Mouse (Mus musculus) mouse trophoblast stem cell (cell line): Measurements from ENCODE around the gene Tmpo.
"Not testable (repeated sequence)": the region's sequence is repeated elsewhere in the genome, so short reads cannot be mapped to it uniquely, and the experiment has no call there.

ENCODE experiments used
- in situ Hi-C, 2 experiments: fragments of 300-500 bp; cut with MseI, MboI; formaldehyde crosslinking; loops; 2 replicates in 1 of 2; 3 replicates in 1 of 2; pipeline ENCODE4 v1.15.1; 2025

Gene Tmpo

DNA sequence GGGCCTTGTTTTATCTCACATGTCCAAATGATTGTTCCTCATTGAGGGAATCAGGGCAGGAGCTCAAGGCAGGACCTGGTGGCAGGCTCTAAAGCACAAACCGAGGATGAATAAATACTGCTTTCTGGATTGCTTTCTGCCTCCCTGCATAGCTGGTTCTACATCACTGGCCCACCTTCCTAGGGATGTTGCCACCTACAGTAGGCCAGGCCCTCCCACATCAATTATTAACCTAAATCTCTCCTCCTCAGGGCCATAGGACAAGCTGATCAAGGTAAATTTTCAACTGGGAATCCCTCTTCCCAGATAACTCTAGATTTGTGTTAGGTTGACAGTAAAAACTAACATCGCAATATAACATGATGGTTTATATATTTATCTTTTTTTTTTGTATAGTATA, 4.6 kb upstream of the Tmpo start:
- in situ Hi-C loops, result no loop called here

- in situ Hi-C loops, result not testable (repeated sequence)
Measured at GRCm38 (mm10) chr10:91184893-91185292, 3.8 kb upstream of the Tmpo start.

DNA sequence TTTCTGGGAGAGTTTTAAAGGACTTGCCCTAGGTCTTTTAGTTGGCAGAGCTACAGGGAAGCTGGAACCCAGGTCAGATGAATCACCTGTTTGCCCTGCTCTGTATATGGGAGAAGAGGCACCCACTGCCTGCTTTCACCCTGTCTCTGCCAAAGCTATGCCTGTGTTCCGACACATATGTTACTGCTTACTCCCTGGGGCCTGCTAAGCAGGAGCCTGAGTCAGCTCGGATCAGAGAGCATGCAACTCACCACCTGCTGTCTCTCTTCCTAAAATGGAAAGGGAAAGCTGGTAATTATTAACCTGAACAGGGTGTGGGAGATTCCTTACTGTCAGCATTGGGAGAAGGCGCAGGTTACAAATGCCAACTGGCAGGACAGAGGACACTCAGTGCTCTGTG, 2.2 kb upstream of the Tmpo start:
- in situ Hi-C loops, result no loop called here

- in situ Hi-C loops, result no loop called here
Measured at GRCm38 (mm10) chr10:91182291-91182990, 1.3 kb upstream of the Tmpo start.

- in situ Hi-C loops, result no loop called here
Measured at GRCm38 (mm10) chr10:91181461-91182288, 560 bp upstream of the Tmpo start.

DNA sequence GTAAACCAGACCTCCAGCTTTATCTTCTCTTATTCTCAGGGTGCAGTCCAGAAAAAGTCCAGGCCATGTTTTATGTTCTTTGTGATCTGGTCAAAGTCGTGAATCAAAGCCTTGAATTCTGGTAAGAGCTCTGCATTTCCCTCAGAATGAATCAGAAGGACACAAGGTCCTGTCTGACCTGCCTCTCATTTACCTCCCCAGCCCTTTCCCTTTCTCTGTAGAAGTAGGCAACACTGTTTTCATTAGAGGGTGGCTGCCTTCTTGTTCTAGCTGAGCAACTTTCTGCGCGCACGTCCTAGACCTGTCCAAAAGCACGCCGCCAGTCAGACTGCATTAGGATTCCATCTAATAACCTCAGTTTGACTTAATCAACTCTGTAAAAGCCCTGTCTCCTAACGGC, 814 bp downstream of the Tmpo start:
- in situ Hi-C loops, result no loop called here

DNA sequence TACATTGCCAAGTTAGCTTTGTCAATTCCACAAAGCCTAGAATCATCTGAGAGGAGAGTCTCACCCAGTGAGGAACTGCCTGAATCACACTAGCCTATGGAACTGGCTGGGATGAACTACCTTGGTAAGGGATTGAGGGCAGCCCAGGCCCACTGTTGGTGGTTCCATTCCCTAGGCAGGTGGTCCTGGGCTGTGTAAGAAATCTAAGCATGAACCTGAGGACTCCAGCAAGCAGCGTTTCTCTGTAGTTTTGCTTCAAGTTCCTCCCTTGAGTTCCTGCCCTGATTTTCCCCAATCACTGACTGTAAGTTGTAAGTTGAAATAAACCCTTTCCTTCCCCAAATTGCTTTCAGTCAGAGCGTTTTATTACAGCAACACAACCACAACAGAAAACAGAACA, 1.3 kb downstream of the Tmpo start:
- in situ Hi-C loops, result no loop called here

DNA sequence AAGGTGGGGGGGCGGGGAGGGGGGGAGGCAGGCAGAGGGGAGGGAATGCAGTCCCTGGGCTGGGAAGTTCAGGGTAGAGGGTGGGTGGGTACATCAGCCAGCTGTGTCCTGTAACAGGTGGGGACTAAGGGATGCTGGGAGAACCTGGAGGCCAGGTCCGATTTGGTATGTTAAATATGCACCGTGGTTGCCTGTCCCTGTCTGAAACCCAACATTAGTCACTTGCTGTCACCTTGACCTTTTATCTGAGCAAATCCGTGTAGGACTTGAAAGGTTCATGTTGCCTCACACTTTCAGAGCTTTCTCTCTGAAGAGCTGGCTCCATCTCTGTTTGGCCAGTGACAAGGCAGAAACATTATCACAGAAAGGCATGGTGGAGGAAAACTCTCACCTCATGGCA, 3.9 kb downstream of the Tmpo start:
- in situ Hi-C loops, result no loop called here

DNA sequence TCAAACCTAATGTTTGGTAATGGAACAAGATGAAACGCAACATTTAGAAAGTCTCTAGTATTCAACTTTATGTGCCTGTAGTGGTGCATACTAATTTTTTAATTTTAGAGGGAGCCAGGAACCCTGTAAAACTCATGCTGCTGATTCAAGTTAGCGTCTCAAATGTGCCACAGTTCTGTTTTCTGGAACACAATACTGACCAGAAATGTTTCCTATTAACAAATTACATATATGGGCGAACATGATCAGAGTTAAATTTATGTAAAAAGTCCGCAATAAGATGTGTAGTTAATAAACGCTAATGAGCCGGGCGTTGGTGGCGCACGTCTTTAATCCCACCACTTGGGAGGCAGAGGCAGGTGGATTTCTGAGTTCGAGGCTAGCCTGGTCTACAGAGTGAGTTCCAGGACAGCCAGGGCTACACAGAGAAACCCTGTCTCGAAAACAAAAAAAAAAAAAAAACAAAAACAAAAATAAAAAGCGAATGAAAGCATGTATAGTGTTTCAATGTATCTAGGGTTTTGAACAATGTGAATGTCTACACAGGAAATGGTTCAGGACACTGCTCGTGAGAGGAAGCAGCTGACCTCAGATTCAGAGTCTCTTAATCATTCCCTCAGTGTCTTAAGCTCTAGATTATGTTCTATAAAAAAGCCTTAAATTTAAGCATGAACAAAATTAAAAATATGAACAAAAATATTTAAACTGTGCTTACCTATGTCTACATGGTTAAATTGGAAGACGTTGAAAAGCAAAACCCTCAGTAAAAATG, 8.6 kb downstream of the Tmpo start:
- in situ Hi-C loops, result no loop called here

GRCm38 (mm10) chr10:91171455-91172328, 9.4 kb downstream of the Tmpo start:
- in situ Hi-C loops, result no loop called here

GRCm38 (mm10) chr10:91171041-91171440, 10.1 kb downstream of the Tmpo start:
- in situ Hi-C loops, result no loop called here

GRCm38 (mm10) chr10:91170143-91170941, 10.8 kb downstream of the Tmpo start:
- in situ Hi-C loops, result no loop called here

DNA sequence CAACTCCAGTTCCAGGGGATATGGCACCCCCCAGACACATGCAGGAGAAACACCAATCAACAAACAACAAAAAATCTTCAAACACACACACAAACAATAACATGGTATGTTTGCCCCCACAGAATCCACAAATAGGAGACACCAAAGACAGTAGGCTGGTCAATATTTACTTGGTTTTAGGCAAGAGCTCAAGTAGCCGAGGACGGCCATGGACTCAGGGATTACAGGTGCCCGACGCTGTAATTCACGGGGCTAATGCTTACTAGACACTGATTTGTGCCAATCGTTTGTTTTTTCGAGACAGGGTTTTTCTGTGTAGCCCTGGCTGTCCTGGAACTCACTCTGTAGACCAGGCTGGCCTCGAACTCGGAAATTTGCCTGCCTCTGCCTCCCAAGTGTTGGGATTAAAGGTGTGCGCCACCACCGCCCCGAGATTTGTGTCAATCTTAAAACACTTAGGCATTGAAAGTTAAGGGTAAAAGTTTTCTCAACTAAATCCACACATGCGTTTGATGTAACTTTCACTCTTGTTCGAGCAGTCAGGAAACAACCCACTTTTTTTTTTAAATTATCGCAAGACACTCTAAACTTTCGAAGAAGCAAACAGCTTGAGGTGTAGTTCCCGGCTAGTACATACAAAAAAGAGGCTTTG, 11.6 kb downstream of the Tmpo start:
- in situ Hi-C loops, result no loop called here

DNA sequence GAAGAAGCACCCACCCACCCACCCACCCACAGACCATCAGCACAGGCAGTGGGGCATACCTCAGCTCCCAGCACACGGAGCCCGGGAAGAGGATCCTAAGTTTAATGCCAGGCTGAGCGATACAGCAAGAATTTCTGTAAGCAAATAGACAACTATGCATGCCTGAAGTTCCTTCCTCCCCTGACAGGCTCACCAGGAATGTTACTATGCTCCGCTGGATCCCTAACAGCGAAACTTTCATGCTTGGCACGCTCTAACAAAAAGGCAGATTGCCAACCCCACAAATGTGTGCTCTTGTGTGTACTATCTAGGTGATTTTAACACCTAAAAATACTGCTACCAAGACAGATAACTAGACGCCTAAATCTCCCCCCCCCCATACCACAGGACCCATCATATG, 13.8 kb downstream of the Tmpo start:
- in situ Hi-C loops, result no loop called here

DNA sequence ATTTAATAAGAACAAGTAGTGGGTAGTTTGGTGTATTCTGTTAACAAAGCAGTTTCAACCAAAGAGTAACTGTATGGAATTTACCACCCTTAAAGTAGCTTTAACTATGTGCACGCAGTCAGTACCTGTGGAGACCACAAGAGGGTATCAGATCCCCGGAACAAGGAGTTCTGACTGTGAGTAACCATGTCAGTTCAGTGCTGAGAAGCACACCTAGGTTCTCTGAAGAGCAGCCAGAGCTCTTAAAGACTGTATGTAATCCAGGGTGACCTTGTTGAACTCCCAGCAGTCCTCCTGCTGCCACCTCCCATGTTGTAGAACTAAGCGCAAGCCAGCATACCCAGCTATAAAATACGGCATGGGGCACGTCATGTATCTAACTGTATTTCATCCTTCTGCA, 14.2 kb downstream of the Tmpo start:
- in situ Hi-C loops, result no loop called here

DNA sequence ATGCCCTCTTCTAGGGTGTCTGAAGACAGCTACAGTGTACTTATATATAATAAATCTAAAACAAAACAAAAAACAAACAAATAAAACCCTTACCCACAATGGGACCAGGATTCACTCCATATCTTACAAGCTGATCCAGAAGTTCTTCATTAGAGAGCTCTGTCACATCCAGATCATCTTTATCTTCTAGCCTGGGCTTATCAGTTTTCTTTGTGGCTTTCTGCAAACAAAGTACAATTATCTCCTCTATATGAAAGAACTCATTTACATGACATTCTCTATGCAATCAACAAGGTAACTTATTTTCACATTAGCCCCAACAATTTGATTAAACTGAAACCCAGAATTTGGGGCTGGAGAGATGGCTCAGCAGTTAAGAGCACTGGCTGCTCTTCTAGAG, 15.3 kb downstream of the Tmpo start:
- in situ Hi-C loops, result no loop called here

- in situ Hi-C loops, result no loop called here
Measured at GRCm38 (mm10) chr10:91164491-91164890, 16.6 kb downstream of the Tmpo start.

DNA sequence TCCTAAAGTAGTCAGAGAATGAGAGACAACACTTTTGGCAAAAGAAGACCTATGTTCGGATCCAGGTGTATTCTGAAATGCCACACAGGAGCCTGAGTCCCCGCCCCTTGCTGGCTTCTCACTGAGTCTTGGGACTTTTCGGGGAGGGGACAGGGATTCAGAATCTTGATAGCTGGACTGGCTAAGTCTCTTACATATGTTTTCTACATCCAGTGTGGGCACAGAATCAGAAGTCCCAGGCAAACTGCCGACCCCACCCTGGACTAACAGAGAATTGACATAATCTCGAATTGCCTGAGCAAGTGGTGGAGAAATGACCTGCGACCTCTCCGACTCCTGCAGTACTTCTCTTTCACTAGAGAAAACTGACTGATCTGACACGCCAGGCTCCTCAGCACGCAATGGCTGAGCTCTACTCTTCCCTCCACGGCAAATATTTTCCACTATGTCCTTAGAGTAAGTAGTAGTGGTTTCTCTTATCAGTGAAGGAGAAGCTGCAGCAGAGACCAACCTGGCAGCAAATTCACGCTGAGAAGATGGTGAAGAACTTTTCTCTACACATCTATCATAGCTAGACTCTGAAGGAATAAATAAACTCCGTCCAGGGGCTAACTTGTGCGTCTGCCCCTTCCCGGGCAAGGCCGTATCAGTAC, 18.5 kb downstream of the Tmpo start:
- in situ Hi-C loops, result no loop called here

DNA sequence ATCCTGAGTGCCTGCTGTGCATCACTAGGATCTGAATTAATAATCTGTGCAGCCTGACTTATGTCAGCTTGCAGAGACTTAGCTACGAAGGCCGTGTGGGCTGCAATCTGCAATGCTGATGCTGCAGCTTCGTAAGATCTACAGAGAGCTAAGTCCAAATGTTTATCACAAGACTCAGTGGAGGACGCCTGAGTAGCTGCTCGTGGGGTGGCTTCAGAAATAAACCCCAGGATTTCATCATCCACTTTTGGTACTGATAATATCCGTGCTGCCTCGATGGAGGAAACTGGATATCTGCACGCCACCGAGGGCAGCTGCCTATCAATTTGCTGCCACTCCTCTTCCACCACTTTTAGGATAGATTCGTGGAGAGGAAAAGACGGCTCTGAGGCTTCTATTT, 19.0 kb downstream of the Tmpo start:
- in situ Hi-C loops, result no loop called here

DNA sequence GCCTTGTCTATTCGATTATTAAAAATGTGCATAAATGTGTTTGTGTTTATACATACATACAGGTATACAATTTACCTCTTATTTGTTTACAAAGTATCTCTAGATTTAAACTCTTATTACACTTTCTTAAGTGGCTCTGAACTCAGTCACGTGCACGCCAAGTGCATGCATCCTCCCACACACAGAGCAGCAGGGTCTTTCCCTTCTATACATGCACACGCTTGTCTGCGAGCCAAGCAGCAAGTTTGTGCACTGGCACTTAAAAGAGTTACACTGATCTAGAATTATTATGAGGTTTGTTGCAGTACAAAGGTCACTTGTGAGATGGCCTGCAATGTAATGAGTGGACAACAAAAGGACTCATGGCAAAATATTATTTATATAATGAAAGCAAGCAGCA, 20.1 kb downstream of the Tmpo start:
- in situ Hi-C loops, result no loop called here
